Mouse (Mus musculus): ENCODE results near the gene Lmx1b. TPM values are rescaled to one million over a fixed set of nuclear protein-coding genes. Genes with fewer than 3 reads are reported as not detected.

The Lmx1b gene
- polyA plus RNA-seq, 1 experiment from 2014 or later = 0.07 TPM

- no peak overlapping the region for H3K9ac ChIP-seq (ENCODE audit: low read length)
- H3K4me3 ChIP-seq (ENCODE audit: control insufficient read depth in 1 of 2, insufficient read depth in 1 of 2, low read depth in 1 of 2, low read length in 2 of 2) = no peak overlapping the region
- no peaks in the 10 kb centered on the region for H3K36me3 ChIP-seq (ENCODE audit: control insufficient read depth, insufficient read depth, low read length)
- H3K27ac ChIP-seq (replicated peaks in 1 of 2; ENCODE audit: control insufficient read depth in 1 of 2, insufficient read depth in 1 of 2, low read depth in 2 of 2, low read length in 2 of 2) = no peak overlapping the region
- H3K27me3 ChIP-seq (ENCODE audit: control insufficient read depth, insufficient read depth, low read length) = peaks cover 5% of the 10 kb centered on the region; the same call in 1 of the 2 replicates
- 53% methylated on average over 4 of the region's 4 CpGs for WGBS
- peaks cover 23 to 29% of the 10 kb centered on the region in 2 experiments for H3K4me1 ChIP-seq (ENCODE audit: control insufficient read depth in 2 of 2, insufficient read depth in 2 of 2, low read length in 2 of 2)
- H3K4me2 ChIP-seq (ENCODE audit: low read length) = no peak overlapping the region
- no peak for ATAC-seq (ENCODE audit: insufficient number of reproducible peaks, insufficient read depth, low FRiP score, low read depth)
- H3K9me3 ChIP-seq (ENCODE audit: control insufficient read depth, low read length) = no peaks in the 10 kb centered on the region
These were observed 42.9 kb downstream of the Lmx1b start for GRCm38 (mm10) chr2:33597384-33597783.

GRCm38 (mm10) chr2:33595085-33595423 is 45.3 kb downstream of the Lmx1b start:
- peak overlapping the region; percentile 8; the same call in 1 of the 2 replicates for H3K9ac ChIP-seq (ENCODE audit: low read length)
- no peak overlapping the region for H3K4me3 ChIP-seq (ENCODE audit: control insufficient read depth in 1 of 2, insufficient read depth in 1 of 2, low read depth in 1 of 2, low read length in 2 of 2)
- no peaks in the 10 kb centered on the region for H3K9me3 ChIP-seq (ENCODE audit: control insufficient read depth, low read length)
- 51% methylated on average over 7 of the region's 7 CpGs for WGBS
- H3K4me1 ChIP-seq (ENCODE audit: control insufficient read depth in 2 of 2, insufficient read depth in 2 of 2, low read length in 2 of 2) = peaks cover 24 to 29% of the 10 kb centered on the region in 2 experiments
- no peak overlapping the region for H3K27ac ChIP-seq (replicated peaks in 1 of 2; ENCODE audit: control insufficient read depth in 1 of 2, insufficient read depth in 1 of 2, low read depth in 2 of 2, low read length in 2 of 2)
- H3K36me3 ChIP-seq (ENCODE audit: control insufficient read depth, insufficient read depth, low read length) = no peaks in the 10 kb centered on the region
- peaks cover 5% of the 10 kb centered on the region; the same call in 1 of the 2 replicates for H3K27me3 ChIP-seq (ENCODE audit: control insufficient read depth, insufficient read depth, low read length)
- no peak for ATAC-seq (ENCODE audit: insufficient number of reproducible peaks, insufficient read depth, low FRiP score, low read depth)
- H3K4me2 ChIP-seq (ENCODE audit: low read length) = no peak overlapping the region

GRCm38 (mm10) chr2:33594181-33595084 is 45.9 kb downstream of the Lmx1b start:
- no peak for ATAC-seq (ENCODE audit: insufficient number of reproducible peaks, insufficient read depth, low FRiP score, low read depth)
- Histone ChIP-seq H3K4me3 (ENCODE audit: control insufficient read depth in 1 of 2, insufficient read depth in 1 of 2, low read depth in 1 of 2, low read length in 2 of 2) (no peak overlapping the region), H3K9me3 (ENCODE audit: control insufficient read depth, low read length) (no peaks in the 10 kb centered on the region), H3K27me3 (ENCODE audit: control insufficient read depth, insufficient read depth, low read length) (peaks cover 5% of the 10 kb centered on the region; the same call in 1 of the 2 replicates), H3K36me3 (ENCODE audit: control insufficient read depth, insufficient read depth, low read length) (no peaks in the 10 kb centered on the region), H3K4me2 (ENCODE audit: low read length) (no peak overlapping the region), H3K4me1 (ENCODE audit: control insufficient read depth in 2 of 2, insufficient read depth in 2 of 2, low read length in 2 of 2) (peaks cover 24 to 29% of the 10 kb centered on the region in 2 experiments), H3K27ac (replicated peaks in 1 of 2; ENCODE audit: control insufficient read depth in 1 of 2, insufficient read depth in 1 of 2, low read depth in 2 of 2, low read length in 2 of 2) (no peak overlapping the region), H3K9ac (ENCODE audit: low read length) (no peak overlapping the region)
- 55% methylated on average over 9 of the region's 9 CpGs for WGBS

DNA sequence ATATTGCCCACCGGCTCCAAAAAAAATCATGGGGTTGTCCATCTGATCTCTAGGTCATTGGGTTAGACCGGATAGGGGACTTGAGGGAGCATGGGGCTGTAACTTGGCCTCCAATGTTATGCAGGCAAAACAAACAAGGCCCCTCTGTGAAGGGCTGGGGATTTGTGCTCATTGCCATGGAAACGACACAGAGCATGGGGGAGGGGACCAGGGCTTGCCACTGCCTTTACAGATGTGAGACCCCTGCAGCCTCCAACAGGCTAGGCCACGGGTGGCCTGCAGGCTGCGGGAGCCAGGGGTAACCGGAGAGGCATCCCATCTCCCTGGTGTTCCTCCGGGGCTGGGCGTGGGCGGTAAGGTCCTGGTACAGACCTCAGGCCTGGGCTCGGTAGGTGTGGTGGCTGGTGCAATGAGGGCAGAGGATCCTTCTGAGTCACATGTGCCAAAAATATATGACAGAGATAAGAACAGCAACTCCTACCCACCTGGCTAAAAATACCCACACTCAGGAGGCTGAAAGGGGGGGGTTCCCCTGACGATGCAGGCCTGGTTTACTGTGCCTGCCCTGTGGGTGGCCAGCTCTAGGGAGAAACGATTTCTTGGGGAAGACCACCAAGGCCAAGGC is 47.3 kb downstream of the Lmx1b start:
- Histone ChIP-seq H3K36me3 (ENCODE audit: control insufficient read depth, insufficient read depth, low read length) (no peaks in the 10 kb centered on the region), H3K4me2 (ENCODE audit: low read length) (peak overlapping the region; percentile 45), H3K27me3 (ENCODE audit: control insufficient read depth, insufficient read depth, low read length) (no peaks in the 10 kb centered on the region), H3K9me3 (ENCODE audit: control insufficient read depth, low read length) (no peaks in the 10 kb centered on the region), H3K4me3 (ENCODE audit: control insufficient read depth in 1 of 2, insufficient read depth in 1 of 2, low read depth in 1 of 2, low read length in 2 of 2) (no peak overlapping the region), H3K4me1 (ENCODE audit: control insufficient read depth in 2 of 2, insufficient read depth in 2 of 2, low read length in 2 of 2) (peaks cover 24 to 29% of the 10 kb centered on the region in 2 experiments), H3K9ac (ENCODE audit: low read length) (no peak overlapping the region), H3K27ac (replicated peaks in 1 of 2; ENCODE audit: control insufficient read depth in 1 of 2, insufficient read depth in 1 of 2, low read depth in 2 of 2, low read length in 2 of 2) (peak overlapping the region; percentile 4 to 35; a peak in 1 of 4 replicates)
- WGBS = 17% methylated on average over 12 of the region's 12 CpGs
- ATAC-seq (ENCODE audit: insufficient number of reproducible peaks, insufficient read depth, low FRiP score, low read depth) = peak; percentile 62

- Histone ChIP-seq H3K4me3 (ENCODE audit: control insufficient read depth in 1 of 2, insufficient read depth in 1 of 2, low read depth in 1 of 2, low read length in 2 of 2) (no peak overlapping the region), H3K36me3 (ENCODE audit: control insufficient read depth, insufficient read depth, low read length) (no peaks in the 10 kb centered on the region), H3K27ac (replicated peaks in 1 of 2; ENCODE audit: control insufficient read depth in 1 of 2, insufficient read depth in 1 of 2, low read depth in 2 of 2, low read length in 2 of 2) (no peak overlapping the region), H3K9ac (ENCODE audit: low read length) (no peak overlapping the region), H3K4me1 (ENCODE audit: control insufficient read depth in 2 of 2, insufficient read depth in 2 of 2, low read length in 2 of 2) (peaks cover 17 to 23% of the 10 kb centered on the region in 2 experiments), H3K4me2 (ENCODE audit: low read length) (no peak overlapping the region), H3K27me3 (ENCODE audit: control insufficient read depth, insufficient read depth, low read length) (peaks cover 14% of the 10 kb centered on the region), H3K9me3 (ENCODE audit: control insufficient read depth, low read length) (no peaks in the 10 kb centered on the region)
- ATAC-seq (ENCODE audit: insufficient number of reproducible peaks, insufficient read depth, low FRiP score, low read depth) = no peak
- WGBS = 72% methylated on average over 9 of the region's 9 CpGs
These were observed 51.0 kb downstream of the Lmx1b start for GRCm38 (mm10) chr2:33589280-33589679.

DNA sequence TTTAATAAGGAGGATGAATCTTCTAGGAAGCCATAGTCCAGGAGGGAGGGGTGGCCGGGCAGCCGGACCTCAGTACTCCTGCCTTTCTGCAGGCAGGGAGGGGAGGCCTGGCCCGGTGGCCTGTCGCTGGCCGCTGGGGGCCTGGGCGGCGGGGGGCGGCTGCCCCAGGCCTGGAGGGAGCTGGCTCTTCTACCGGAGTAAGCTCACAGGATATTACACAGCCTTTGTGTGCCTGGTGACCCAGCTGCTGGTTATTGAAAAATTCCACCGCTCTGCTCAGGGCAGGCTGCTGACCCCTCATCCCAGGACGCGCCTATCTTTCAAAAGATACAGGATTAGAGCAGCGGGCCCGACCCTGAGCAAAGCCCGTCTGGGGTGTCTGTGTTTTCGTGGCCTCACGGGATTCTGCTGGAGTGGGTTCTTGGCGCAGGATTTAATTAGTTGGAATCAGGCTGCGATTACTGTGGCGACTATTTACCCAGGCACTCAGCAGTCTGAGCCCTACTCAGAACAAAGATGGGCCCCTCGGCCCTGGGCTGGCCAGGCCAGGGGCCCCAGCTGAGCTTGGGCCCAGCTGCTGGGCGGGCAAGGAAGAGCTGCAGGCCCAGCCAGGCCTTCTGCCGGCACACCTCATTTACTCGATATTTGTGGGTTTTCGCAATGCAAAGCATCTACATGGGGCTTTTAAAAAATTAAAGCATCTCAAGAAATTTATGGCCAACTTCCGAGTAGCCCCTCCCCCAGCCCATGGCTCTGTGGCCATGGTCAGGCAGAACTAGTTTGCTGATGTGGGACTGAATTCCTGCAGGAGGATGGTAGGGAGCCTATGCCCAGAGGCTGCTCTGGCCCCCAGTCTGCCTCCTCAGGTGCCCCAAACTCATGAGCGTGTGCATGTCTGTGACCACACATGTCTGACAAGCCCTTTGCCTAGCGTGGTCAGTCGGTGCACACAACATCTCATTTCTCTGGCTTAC is 55.1 kb downstream of the Lmx1b start:
- Histone ChIP-seq H3K9me3 (ENCODE audit: control insufficient read depth, low read length) (no peaks in the 10 kb centered on the region), H3K36me3 (ENCODE audit: control insufficient read depth, insufficient read depth, low read length) (no peaks in the 10 kb centered on the region), H3K4me2 (ENCODE audit: low read length) (no peak overlapping the region), H3K9ac (ENCODE audit: low read length) (no peak overlapping the region), H3K4me1 (ENCODE audit: control insufficient read depth in 2 of 2, insufficient read depth in 2 of 2, low read length in 2 of 2) (peaks cover 2 to 10% of the 10 kb centered on the region in 2 experiments; a peak in 3 of 4 replicates), H3K27me3 (ENCODE audit: control insufficient read depth, insufficient read depth, low read length) (peaks cover 54% of the 10 kb centered on the region), H3K27ac (replicated peaks in 1 of 2; ENCODE audit: control insufficient read depth in 1 of 2, insufficient read depth in 1 of 2, low read depth in 2 of 2, low read length in 2 of 2) (no peak overlapping the region), H3K4me3 (ENCODE audit: control insufficient read depth in 1 of 2, insufficient read depth in 1 of 2, low read depth in 1 of 2, low read length in 2 of 2) (no peak overlapping the region)
- 37% methylated on average over 29 of the region's 29 CpGs for WGBS
- ATAC-seq (ENCODE audit: insufficient number of reproducible peaks, insufficient read depth, low FRiP score, low read depth) = no peak

DNA sequence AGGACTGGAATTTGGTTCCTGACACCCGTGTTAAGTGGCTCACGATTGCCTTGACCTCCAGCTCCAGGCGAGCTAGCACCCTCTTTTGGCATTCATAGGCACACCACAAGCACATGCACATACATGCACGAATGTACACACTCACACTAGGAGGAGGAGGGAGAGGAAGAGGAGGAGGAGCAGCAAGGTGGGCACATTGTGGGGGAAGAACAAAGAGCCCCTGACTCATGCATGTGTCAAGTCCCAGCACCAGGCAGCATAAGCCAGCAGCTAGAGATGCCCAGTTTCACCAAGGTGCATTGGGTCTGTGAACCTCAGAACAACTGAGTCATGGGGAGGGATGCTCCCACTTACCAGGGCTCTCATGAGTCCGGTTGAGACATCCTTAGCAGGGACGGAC is 56.5 kb downstream of the Lmx1b start:
- no peak overlapping the region for H3K4me2 ChIP-seq (ENCODE audit: low read length)
- H3K27ac ChIP-seq (replicated peaks in 1 of 2; ENCODE audit: control insufficient read depth in 1 of 2, insufficient read depth in 1 of 2, low read depth in 2 of 2, low read length in 2 of 2) = no peak overlapping the region
- no peaks in the 10 kb centered on the region for H3K36me3 ChIP-seq (ENCODE audit: control insufficient read depth, insufficient read depth, low read length)
- H3K4me1 ChIP-seq (ENCODE audit: control insufficient read depth in 2 of 2, insufficient read depth in 2 of 2, low read length in 2 of 2) = peaks cover 2 to 10% of the 10 kb centered on the region in 2 experiments; a peak in 3 of 4 replicates
- H3K9ac ChIP-seq (ENCODE audit: low read length) = no peak overlapping the region
- no peak overlapping the region for H3K4me3 ChIP-seq (ENCODE audit: control insufficient read depth in 1 of 2, insufficient read depth in 1 of 2, low read depth in 1 of 2, low read length in 2 of 2)
- ATAC-seq (ENCODE audit: insufficient number of reproducible peaks, insufficient read depth, low FRiP score, low read depth) = no peak
- H3K9me3 ChIP-seq (ENCODE audit: control insufficient read depth, low read length) = no peaks in the 10 kb centered on the region
- 19% methylated on average over 6 of the region's 6 CpGs for WGBS
- peaks cover 67% of the 10 kb centered on the region for H3K27me3 ChIP-seq (ENCODE audit: control insufficient read depth, insufficient read depth, low read length)

Measured in heart, embryonic 14.5 days (tissue).